Mouse (Mus musculus) G1E (cell line): ENCODE measurements around the gene Egflam. TPM values are rescaled to one million over a fixed set of nuclear protein-coding genes. Genes with fewer than 3 reads are reported as not detected.

Experiments
- ATAC-seq: 2 replicates; pipeline ENCODE4 v1.8.0; 2016; ENCODE audit warnings: mild to moderate bottlenecking; ENCODE audit not compliant: insufficient number of reproducible peaks, poor library complexity, low FRiP score, severe bottlenecking; ENCODE audit errors: extremely low read depth
- DNase-seq: peaks from one replicate; pipeline ENCODE4 v3.0.0; 2012; ENCODE audit warnings: low spot score
- H3K27me3 ChIP-seq: 2 replicates; pipeline ENCODE4 v1.6.1; 2012; ENCODE audit warnings: mild to moderate bottlenecking, low read length, inconsistent platforms; ENCODE audit not compliant: insufficient read depth
- H3K36me3 ChIP-seq: replicated peaks from 2 replicates; pipeline ENCODE3; 2012; ENCODE audit warnings: mild to moderate bottlenecking, inconsistent platforms
- H3K4me1 ChIP-seq: 2 replicates; pipeline ENCODE4 v1.6.1; 2012; ENCODE audit warnings: low read depth, low read length, inconsistent platforms, mixed read lengths; ENCODE audit not compliant: insufficient read depth
- H3K4me3 ChIP-seq: 2 replicates; pipeline ENCODE4 v1.5.1; 2012; ENCODE audit warnings: low read depth, mild to moderate bottlenecking, inconsistent platforms, low read length, moderate library complexity, mixed read lengths
- H3K9me3 ChIP-seq: replicated peaks from 2 replicates; pipeline ENCODE4 v1.6.1; 2012; ENCODE audit warnings: inconsistent platforms
- CTCF ChIP-seq: IDR thresholded peaks from 2 replicates; pipeline ENCODE4 v1.5.1; 2012; ENCODE audit warnings: low read depth, low read length, inconsistent platforms, mixed read lengths
- GATA1 ChIP-seq: IDR thresholded peaks from 2 replicates; pipeline ENCODE4 v1.6.1; 2012; ENCODE audit warnings: borderline replicate concordance, low read length, inconsistent platforms, mixed read lengths
- GATA2 ChIP-seq: IDR thresholded peaks from 2 replicates; pipeline ENCODE4 v1.6.1; 2012; ENCODE audit warnings: low read depth, low read length, inconsistent platforms, borderline replicate concordance
- POLR2AphosphoS5 ChIP-seq: IDR thresholded peaks from 2 replicates; pipeline ENCODE4 v1.6.1; 2012; ENCODE audit warnings: low read depth, low read length, inconsistent platforms; ENCODE audit not compliant: insufficient replicate concordance
- TAL1 ChIP-seq: conservative IDR thresholded peaks from 2 replicates; pipeline ENCODE4 v1.6.1; 2012; ENCODE audit warnings: low read depth, low read length, inconsistent platforms, mixed read lengths
- polyA plus RNA-seq: library from polyadenylated mRNA; stranded (reverse); fragments of >175 nt; gene quantifications from 2 replicates; pipeline ENCODE4 v1.2.3, GENCODE M21; 2012
- total RNA-seq, 2 experiments: library from RNA; stranded (forward) in 1 of 2; stranded (reverse) in 1 of 2; fragments of 200-1000 nt in 1 of 2; fragments of >200 nt in 1 of 2; fragmentation: Nextera tagmentation in 1 of 2; gene quantifications; 2 replicates each; pipeline ENCODE4 v1.2.3; 2014 to 2017

Egflam gene
- total and polyA plus RNA-seq, 3 experiments: 0.05 TPM; not detected in 2

DNA sequence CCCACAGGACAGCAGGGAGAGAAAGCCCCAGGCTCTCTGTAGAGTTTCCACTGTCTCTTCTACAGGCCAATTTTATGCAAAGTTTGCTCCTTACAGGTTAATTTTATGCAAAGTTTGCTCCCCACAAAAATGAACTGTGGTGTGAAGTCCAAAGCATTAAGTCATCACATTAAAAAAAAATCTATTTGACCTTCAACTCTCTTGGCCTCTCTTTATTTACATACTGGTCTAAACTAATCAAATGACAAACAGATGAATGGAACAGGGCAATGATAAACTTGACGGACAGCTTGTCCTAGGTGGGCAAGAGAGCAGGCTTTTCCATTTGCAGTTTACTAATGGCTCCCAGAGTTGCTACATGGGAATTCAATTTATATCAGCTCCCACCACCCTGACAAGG, 98.3 kb downstream of the Egflam start:
- DNase-seq (no peak), ATAC-seq (no peak)
- H3K4me1 ChIP-seq: no peaks in the 10 kb centered on the region
- H3K4me3 ChIP-seq: no peak overlapping the region
- H3K9me3 ChIP-seq: no peaks in the 10 kb centered on the region
- no peaks in the 10 kb centered on the region for H3K27me3 ChIP-seq
- TF ChIP-seq GATA1 (no peak), CTCF (no peak), POLR2AphosphoS5 (no peak), TAL1 (no peak), GATA2 (no peak)
- H3K36me3 ChIP-seq: no peaks in the 10 kb centered on the region

DNA sequence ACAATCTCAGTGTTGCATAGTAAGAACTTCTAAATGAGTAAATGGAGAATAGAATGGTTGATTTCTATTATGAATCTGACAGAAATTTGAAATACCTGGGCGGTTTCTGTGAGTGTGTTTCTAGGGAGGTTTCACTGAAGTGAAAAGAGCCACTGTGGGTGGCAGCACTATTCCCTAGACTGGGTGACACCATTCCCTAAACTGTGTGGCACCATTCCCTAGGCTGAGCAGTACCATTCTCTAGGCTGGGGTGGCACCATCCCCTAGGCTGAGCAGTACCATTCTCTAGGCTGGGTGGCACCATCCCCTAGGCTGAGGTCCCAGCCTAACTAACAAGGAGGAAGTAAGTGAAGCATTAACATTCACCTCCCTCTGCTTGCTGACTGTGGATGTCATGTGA, 103.0 kb downstream of the Egflam start:
- DNase-seq (no peak), ATAC-seq (no peak)
- no peaks in the 10 kb centered on the region for H3K9me3 ChIP-seq
- H3K4me3 ChIP-seq: no peak overlapping the region
- TF ChIP-seq TAL1 (no peak), CTCF (no peak), POLR2AphosphoS5 (no peak), GATA2 (no peak), GATA1 (no peak)
- no peaks in the 10 kb centered on the region for H3K4me1 ChIP-seq
- no peaks in the 10 kb centered on the region for H3K27me3 ChIP-seq
- no peaks in the 10 kb centered on the region for H3K36me3 ChIP-seq

DNA sequence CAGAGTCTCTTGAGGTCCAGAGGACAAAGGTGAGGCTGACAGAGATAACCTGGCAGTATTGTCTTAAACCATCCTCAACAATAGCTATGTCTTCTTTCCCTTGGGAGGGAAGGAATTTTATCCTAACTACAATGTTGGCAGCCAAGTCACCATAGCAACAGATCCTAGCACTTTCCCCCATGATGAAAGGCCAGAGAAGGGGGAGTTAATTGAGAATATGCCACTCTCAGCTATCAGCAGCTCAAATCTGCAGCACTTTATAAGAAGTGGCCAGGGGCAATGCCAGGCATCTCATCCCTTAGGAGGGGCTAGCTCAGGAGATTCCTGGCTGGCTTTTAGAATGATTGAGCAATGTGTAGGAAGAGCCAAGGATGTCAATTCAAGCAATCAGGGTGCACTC, 105.3 kb downstream of the Egflam start:
- ATAC-seq (no peak), DNase-seq (no peak)
- TF ChIP-seq POLR2AphosphoS5: no peak
- TF ChIP-seq GATA2: no peak
- no peak for TF ChIP-seq GATA1
- TF ChIP-seq CTCF: no peak
- no peak for TF ChIP-seq TAL1
- peaks cover 3% of the 10 kb centered on the region; the same call in 1 of the 2 replicates for H3K27me3 ChIP-seq
- H3K9me3 ChIP-seq: no peaks in the 10 kb centered on the region
- H3K4me1 ChIP-seq: no peaks in the 10 kb centered on the region
- no peaks in the 10 kb centered on the region for H3K36me3 ChIP-seq
- no peak overlapping the region for H3K4me3 ChIP-seq

DNA sequence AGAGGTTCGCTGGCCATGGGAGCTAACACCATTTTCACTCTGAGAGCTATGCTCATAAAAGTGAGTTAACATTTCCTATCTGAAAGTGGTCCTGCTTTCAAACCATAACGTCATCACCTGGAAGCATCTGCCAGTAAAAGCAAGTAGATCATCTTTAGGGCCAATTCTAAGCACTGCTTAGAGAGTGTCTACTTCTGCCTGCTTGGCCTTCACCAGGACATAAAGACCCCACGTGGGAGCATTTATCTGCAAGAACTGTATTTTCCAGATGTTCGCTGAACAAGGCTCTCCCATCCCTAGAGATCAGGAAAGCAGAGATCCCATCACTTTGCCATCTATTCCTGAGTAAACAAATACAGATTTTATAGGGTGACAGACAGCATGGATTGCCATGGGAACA, 108.2 kb downstream of the Egflam start:
- H3K4me1 ChIP-seq: no peaks in the 10 kb centered on the region
- TF ChIP-seq POLR2AphosphoS5: no peak
- TF ChIP-seq GATA2: no peak
- TF ChIP-seq GATA1: no peak
- TF ChIP-seq CTCF: no peak
- TF ChIP-seq TAL1: no peak
- H3K36me3 ChIP-seq: no peaks in the 10 kb centered on the region
- H3K4me3 ChIP-seq: no peak overlapping the region
- peaks cover 3% of the 10 kb centered on the region; the same call in 1 of the 2 replicates for H3K27me3 ChIP-seq
- ATAC-seq (no peak), DNase-seq (no peak)
- H3K9me3 ChIP-seq: no peaks in the 10 kb centered on the region

DNA sequence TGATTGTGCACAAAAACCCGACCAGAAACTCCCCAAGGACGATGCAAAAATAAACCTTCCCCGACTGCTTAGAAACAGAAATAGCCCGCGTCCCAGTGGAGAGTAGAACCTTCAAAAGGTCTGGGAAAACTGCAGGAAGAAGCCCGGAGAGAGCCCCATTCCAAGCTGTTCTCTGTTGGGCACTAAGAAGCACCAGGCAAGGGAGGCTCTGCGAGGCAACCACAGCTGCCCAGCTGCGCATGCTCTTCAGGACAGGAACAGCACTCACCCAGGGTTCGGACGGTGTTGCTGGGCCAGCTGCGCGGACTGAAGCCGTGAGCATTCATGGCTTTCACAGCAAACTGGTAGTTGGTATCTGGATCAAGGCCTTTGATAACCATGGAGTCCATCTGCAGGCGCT, 108.7 kb downstream of the Egflam start:
- no peak for TF ChIP-seq CTCF
- no peak for DNase-seq
- H3K4me1 ChIP-seq: no peaks in the 10 kb centered on the region
- peaks cover 3% of the 10 kb centered on the region; the same call in 1 of the 2 replicates for H3K27me3 ChIP-seq
- H3K36me3 ChIP-seq: no peaks in the 10 kb centered on the region
- ATAC-seq: no peak
- H3K9me3 ChIP-seq: no peaks in the 10 kb centered on the region
- no peak overlapping the region for H3K4me3 ChIP-seq

DNA sequence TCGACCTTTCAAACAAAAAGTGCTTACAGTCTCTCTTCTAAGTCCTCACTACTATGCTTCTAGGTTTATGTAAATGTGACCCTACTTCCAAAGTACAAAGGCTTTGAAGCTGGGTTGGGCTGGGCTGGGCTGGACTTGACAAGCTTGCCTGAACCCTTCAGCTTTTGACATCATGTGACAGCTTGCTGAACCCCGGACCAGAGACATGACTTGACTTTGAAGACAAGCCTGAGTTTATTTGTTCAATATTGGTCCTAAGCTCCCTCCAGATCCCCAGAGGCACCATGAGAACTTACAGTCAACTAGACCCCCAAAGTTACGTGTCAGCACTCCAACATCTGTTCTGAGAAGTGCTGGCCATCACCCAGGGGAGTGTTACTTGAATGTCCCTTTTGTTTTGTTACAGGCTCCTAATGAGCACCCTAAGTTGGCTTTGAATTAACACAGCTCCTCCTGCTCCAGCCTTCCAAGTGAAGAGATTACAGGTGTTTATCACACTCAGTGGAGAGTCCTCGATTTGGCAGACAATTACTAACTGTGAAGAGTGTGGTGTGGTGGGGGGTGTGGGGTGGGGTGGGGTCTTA, 109.3 kb downstream of the Egflam start:
- no peak for ATAC-seq

DNA sequence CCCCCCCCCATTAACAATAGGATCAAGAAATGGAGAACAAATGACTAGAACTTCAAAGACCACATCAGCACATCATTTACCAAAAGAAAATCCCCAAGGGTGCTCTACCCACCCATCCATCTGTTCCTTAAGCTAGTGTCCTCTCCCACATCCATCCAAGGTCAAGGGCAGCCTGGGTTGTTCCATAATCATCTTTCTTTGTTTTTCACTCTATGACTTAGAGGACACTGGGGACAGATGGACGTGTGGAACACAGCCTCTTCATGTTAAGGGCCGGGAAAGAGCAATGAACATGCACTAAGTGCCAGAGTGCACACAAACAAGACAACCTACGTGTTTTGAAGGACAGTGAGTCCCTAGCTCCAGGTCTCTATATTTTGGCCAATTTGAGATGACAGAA, 110.3 kb downstream of the Egflam start:
- H3K27me3 ChIP-seq: peaks cover 3% of the 10 kb centered on the region; the same call in 1 of the 2 replicates
- no peaks in the 10 kb centered on the region for H3K4me1 ChIP-seq
- no peaks in the 10 kb centered on the region for H3K36me3 ChIP-seq
- H3K4me3 ChIP-seq: no peak overlapping the region
- TF ChIP-seq POLR2AphosphoS5 (no peak), GATA2 (no peak), GATA1 (no peak), TAL1 (no peak), CTCF (no peak)
- no peaks in the 10 kb centered on the region for H3K9me3 ChIP-seq
- DNase-seq (no peak), ATAC-seq (no peak)

More for the DNA sequence above, 109.3 kb downstream of the Egflam start:
- Histone ChIP-seq H3K4me1 (no peaks in the 10 kb centered on the region), H3K27me3 (peaks cover 3% of the 10 kb centered on the region; the same call in 1 of the 2 replicates), H3K36me3 (no peaks in the 10 kb centered on the region), H3K9me3 (no peaks in the 10 kb centered on the region), H3K4me3 (no peak overlapping the region)
- no peak for DNase-seq
- no peak for TF ChIP-seq GATA1
- no peak for TF ChIP-seq CTCF
- TF ChIP-seq TAL1: no peak
- TF ChIP-seq POLR2AphosphoS5: no peak
- no peak for TF ChIP-seq GATA2
